ENCODE assay signal across 15 mouse cellular contexts in genomic region chr4:137877432-137877881, GRCm38 (mm10). TPM values are rescaled to one million over a fixed set of nuclear protein-coding genes. Genes with fewer than 3 reads are reported as not detected.
DNase-seq lines count a peak whose midpoint lies in the region; ATAC-seq and TF ChIP-seq lines count a peak whose summit lies in the region.
"Had no signal": no experiment of that assay in that cellular context is flagged by ENCODE, and none has a peak within 500 bp of the region (broad histone marks: within the 10 kb centered on the region; RNA-seq: fewer than 3 reads in every experiment).

No protein-coding gene starts in this region.

- H3K36me3 ChIP-seq in liver, postnatal 0 days (replicated peaks; ENCODE audit: insufficient read depth, low read length): no peaks in the 10 kb centered on the region; the same call in 1 of the 2 replicates
- H3K36me3 ChIP-seq in liver, embryonic 11.5 days (ENCODE audit: control insufficient read depth, insufficient read depth, low read length): no peaks in the 10 kb centered on the region
- H3K36me3 ChIP-seq in embryonic facial prominence, embryonic 11.5 days (replicated peaks; ENCODE audit: control insufficient read depth, insufficient read depth, low read depth, low read length): no peaks in the 10 kb centered on the region
- no peaks in the 10 kb centered on the region for H3K36me3 ChIP-seq in limb, embryonic 14.5 days (ENCODE audit: control insufficient read depth, insufficient read depth, low read length)

- DNase-seq in liver, postnatal 0 days: no peak
- no peak for DNase-seq in liver, embryonic 11.5 days (ENCODE audit: low spot score)
- DNase-seq in embryonic facial prominence, embryonic 11.5 days (ENCODE audit: low spot score): peak; percentile 73
- DNase-seq in limb, embryonic 14.5 days (ENCODE audit: low spot score): no peak
- no peak for DNase-seq in lung, adult 18-20 months
- DNase-seq in spleen, postnatal 4 days (ENCODE audit: low spot score in 2 of 2): no peak
- DNase-seq: forebrain, postnatal 0 days; gastrocnemius, postnatal 36 days; kidney, postnatal 10 days; left cerebral cortex, postnatal 4 days; thymus, postnatal 14 days had no signal

- peak overlapping the region; percentile 70; the same call in 1 of the 2 replicates for H3K27ac ChIP-seq in liver, postnatal 0 days (ENCODE audit: low read depth)
- no peak overlapping the region for H3K27ac ChIP-seq in liver, embryonic 11.5 days (ENCODE audit: low read depth, low read length)
- H3K27ac ChIP-seq in embryonic facial prominence, embryonic 11.5 days (replicated peaks; ENCODE audit: low read depth, low read length): peak overlapping the region; percentile 49; the same call in 1 of the 2 replicates
- 0 out of 2 replicates have a peak overlapping the region, but pooled peaks have one; percentile 48 for H3K27ac ChIP-seq in limb, embryonic 14.5 days (replicated peaks; ENCODE audit: low read depth, low read length)

- no peak overlapping the region; the same call in 1 of the 2 replicates for H3K9ac ChIP-seq in liver, postnatal 0 days (replicated peaks)
- no peak overlapping the region for H3K9ac ChIP-seq in liver, embryonic 11.5 days (ENCODE audit: low read depth, low read length)
- no peak overlapping the region for H3K9ac ChIP-seq in embryonic facial prominence, embryonic 11.5 days (replicated peaks; ENCODE audit: low read length)
- H3K9ac ChIP-seq in limb, embryonic 14.5 days (ENCODE audit: low read depth, low read length, severe bottlenecking): peak overlapping the region; percentile 41; the same call in 1 of the 2 replicates
- H3K9ac ChIP-seq: forebrain, postnatal 0 days had no signal

- 46% methylated on average over 4 of the region's 4 CpGs for WGBS in liver, postnatal 0 days (ENCODE audit: insufficient replicate concordance)
- WGBS in liver, embryonic 11.5 days: 25% methylated on average over 4 of the region's 4 CpGs
- WGBS in embryonic facial prominence, embryonic 11.5 days: 0% methylated on average over 3 of the region's 4 CpGs
- 4% methylated on average over 4 of the region's 4 CpGs for WGBS in limb, embryonic 14.5 days

- no peak overlapping the region for H3K4me3 ChIP-seq in liver, postnatal 0 days (ENCODE audit: low read depth, low read length)
- H3K4me3 ChIP-seq in liver, embryonic 11.5 days (ENCODE audit: low read depth, low read length): no peak overlapping the region
- no peak overlapping the region for H3K4me3 ChIP-seq in embryonic facial prominence, embryonic 11.5 days (ENCODE audit: low read depth, low read length)
- H3K4me3 ChIP-seq in limb, embryonic 14.5 days (replicated peaks; ENCODE audit: low read length): no peak overlapping the region

- peaks cover 41% of the 10 kb centered on the region for H3K4me1 ChIP-seq in liver, postnatal 0 days (ENCODE audit: insufficient read depth)
- peaks cover 35% of the 10 kb centered on the region for H3K4me1 ChIP-seq in liver, embryonic 11.5 days (replicated peaks; ENCODE audit: control insufficient read depth, insufficient read depth, low read length)
- H3K4me1 ChIP-seq in embryonic facial prominence, embryonic 11.5 days (ENCODE audit: control insufficient read depth, insufficient read depth, low read length): peaks cover 12% of the 10 kb centered on the region
- H3K4me1 ChIP-seq in limb, embryonic 14.5 days (ENCODE audit: control insufficient read depth, insufficient read depth, low read length): peaks cover 31% of the 10 kb centered on the region

- TF ChIP-seq CTCF in liver, postnatal 0 days (IDR thresholded peaks at IDR 0.05; ENCODE audit: low read depth): no peak

- no peak for TF ChIP-seq POLR2A in limb, embryonic 14.5 days (IDR thresholded peaks at IDR 0.05; ENCODE audit: borderline replicate concordance, extremely low read depth, insufficient read depth, insufficient read length)

- no peak for TF ChIP-seq EP300 in liver, postnatal 0 days (IDR thresholded peaks at IDR 0.05; ENCODE audit: low read depth)

- no peaks in the 10 kb centered on the region for H3K9me3 ChIP-seq in liver, postnatal 0 days (ENCODE audit: low read length)
- H3K9me3 ChIP-seq in liver, embryonic 11.5 days (ENCODE audit: control insufficient read depth, low read length): no peaks in the 10 kb centered on the region
- H3K9me3 ChIP-seq in embryonic facial prominence, embryonic 11.5 days (replicated peaks; ENCODE audit: control insufficient read depth, low read length): no peaks in the 10 kb centered on the region
- no peaks in the 10 kb centered on the region for H3K9me3 ChIP-seq in limb, embryonic 14.5 days (ENCODE audit: control insufficient read depth, low read length)

- no peak for ATAC-seq in liver, postnatal 0 days
- ATAC-seq in liver, embryonic 11.5 days (replicated peaks; ENCODE audit: low FRiP score): no peak
- ATAC-seq in embryonic facial prominence, embryonic 11.5 days (replicated peaks; ENCODE audit: insufficient number of reproducible peaks, low FRiP score, low TSS enrichment, low read depth): 0 out of 2 replicates have a peak, but pooled peaks have one; percentile 47
- no peak for ATAC-seq in limb, embryonic 14.5 days (ENCODE audit: low FRiP score, low read depth)
- ATAC-seq in megakaryocyte-erythroid progenitor cell, adult 5-6 weeks (replicated peaks; ENCODE audit: low FRiP score, low TSS enrichment, poor library complexity, severe bottlenecking): no peak
- ATAC-seq: CD4-positive, CD25-positive, alpha-beta regulatory T cell, adult 4 months; forebrain, postnatal 0 days; lung, postnatal 0 days had no signal

- H3K27me3 ChIP-seq in liver, postnatal 0 days (ENCODE audit: insufficient read depth, low read length): no peaks in the 10 kb centered on the region
- H3K27me3 ChIP-seq in liver, embryonic 11.5 days (replicated peaks; ENCODE audit: control insufficient read depth, insufficient read depth, low read length): no peaks in the 10 kb centered on the region
- no peaks in the 10 kb centered on the region for H3K27me3 ChIP-seq in embryonic facial prominence, embryonic 11.5 days (ENCODE audit: control insufficient read depth, insufficient read depth, low read length)
- H3K27me3 ChIP-seq in limb, embryonic 14.5 days (ENCODE audit: control insufficient read depth, insufficient read depth, low read length): no peaks in the 10 kb centered on the region

- H3K4me2 ChIP-seq in liver, postnatal 0 days (ENCODE audit: low read depth, low read length): no peak overlapping the region
- no peak overlapping the region for H3K4me2 ChIP-seq in liver, embryonic 11.5 days
- no peak overlapping the region for H3K4me2 ChIP-seq in embryonic facial prominence, embryonic 11.5 days (ENCODE audit: low read depth, low read length)
- no peak overlapping the region for H3K4me2 ChIP-seq in limb, embryonic 14.5 days (replicated peaks; ENCODE audit: low read depth, low read length, severe bottlenecking)
- H3K4me2 ChIP-seq: midbrain, embryonic 11.5 days had no signal

RNA-seq across cellular contexts. Expression of gene Ece1, which starts 15.4 kb away (rescaled TPM):
- polyA plus RNA-seq in liver, postnatal 0 days (2015; fragmentation: Nextera tagmentation; extraction: Ambion mirVana): 32.9 and 35.7 TPM in 2 replicates
- 51.9 and 61.4 TPM in 2 replicates for polyA plus RNA-seq in liver, embryonic 11.5 days (2014; fragmentation: Nextera tagmentation; extraction: Ambion mirVana)
- 32.2 and 38.0 TPM in 2 replicates for polyA plus RNA-seq in embryonic facial prominence, embryonic 11.5 days (2014; fragmentation: Nextera tagmentation; extraction: Ambion mirVana)
- 28.9 and 42.4 TPM in 2 replicates for polyA plus RNA-seq in limb, embryonic 14.5 days (2012; rRNA removed)
- 44.3 and 45.7 TPM in 2 replicates for polyA plus RNA-seq in limb, embryonic 14.5 days (2014; fragmentation: Nextera tagmentation; extraction: Ambion mirVana)
- 2.7 and 6.2 TPM in 2 replicates for total RNA-seq in megakaryocyte-erythroid progenitor cell, adult 5-6 weeks (2014; fragmentation: Nextera tagmentation)
- 3.3 and 3.8 TPM in 2 replicates for total RNA-seq in megakaryocyte-erythroid progenitor cell, adult 5-6 weeks (2017)
